Mouse (Mus musculus) kidney, adult 11 months (tissue): ENCODE measurements around the gene Slc9a8.

Experiments
- DNase-seq: peaks from one replicate; pipeline ENCODE4 v3.0.0; 2022

The Slc9a8 gene

GRCm38 (mm10) chr2:167415970-167416563 lies 5.4 kb upstream of the Slc9a8 start:
- peak; percentile 91 for DNase-seq

- no peak for DNase-seq
Measured at GRCm38 (mm10) chr2:167417048-167417447, 4.5 kb upstream of the Slc9a8 start.

GRCm38 (mm10) chr2:167417694-167418093 lies 3.8 kb upstream of the Slc9a8 start:
- peak; percentile 72 for DNase-seq

GRCm38 (mm10) chr2:167419204-167419603 lies 2.3 kb upstream of the Slc9a8 start:
- DNase-seq = peak; percentile 63

- DNase-seq = peak; percentile 29
Measured at GRCm38 (mm10) chr2:167420811-167421241, 686 bp upstream of the Slc9a8 start.

GRCm38 (mm10) chr2:167422150-167422470 lies 598 bp downstream of the Slc9a8 start:
- no peak for DNase-seq

- DNase-seq = no peak
Measured at GRCm38 (mm10) chr2:167423031-167423611, 1.6 kb downstream of the Slc9a8 start.

- no peak for DNase-seq
Measured at GRCm38 (mm10) chr2:167424040-167424439, 2.5 kb downstream of the Slc9a8 start.

- no peak for DNase-seq
Measured at GRCm38 (mm10) chr2:167424516-167424915, 3.0 kb downstream of the Slc9a8 start.

- no peak for DNase-seq
Measured at GRCm38 (mm10) chr2:167425407-167425806, 3.9 kb downstream of the Slc9a8 start.

- no peak for DNase-seq
Measured at GRCm38 (mm10) chr2:167429596-167429995, 8.1 kb downstream of the Slc9a8 start.

- no peak for DNase-seq
Measured at GRCm38 (mm10) chr2:167430737-167431417, 9.4 kb downstream of the Slc9a8 start.

- no peak for DNase-seq
Measured at GRCm38 (mm10) chr2:167431418-167431776, 9.9 kb downstream of the Slc9a8 start.

- DNase-seq = no peak
Measured at GRCm38 (mm10) chr2:167434570-167434969, 13.1 kb downstream of the Slc9a8 start.

- peak; percentile 72 for DNase-seq
Measured at GRCm38 (mm10) chr2:167435631-167436030, 14.1 kb downstream of the Slc9a8 start.

- DNase-seq = no peak
Measured at GRCm38 (mm10) chr2:167436371-167436770, 14.9 kb downstream of the Slc9a8 start.

- peak; percentile 72 for DNase-seq
Measured at GRCm38 (mm10) chr2:167439422-167439821, 17.9 kb downstream of the Slc9a8 start.

GRCm38 (mm10) chr2:167443411-167444193 lies 22.1 kb downstream of the Slc9a8 start:
- no peak for DNase-seq

GRCm38 (mm10) chr2:167445911-167446780 lies 24.6 kb downstream of the Slc9a8 start:
- no peak for DNase-seq

- DNase-seq = no peak
Measured at GRCm38 (mm10) chr2:167447207-167447606, 25.7 kb downstream of the Slc9a8 start.

GRCm38 (mm10) chr2:167447629-167448028 lies 26.1 kb downstream of the Slc9a8 start:
- DNase-seq = no peak
